ENCODE assay signal across 10 mouse cellular contexts in genomic region chr1:83064851-83065250, GRCm38 (mm10). TPM values are rescaled to one million over a fixed set of nuclear protein-coding genes. Genes with fewer than 3 reads are reported as not detected.
A peak's percentile ranks its signal among the peaks of the same experiment; 100 is the strongest.
DNase-seq lines count a peak whose midpoint lies in the region; ATAC-seq and TF ChIP-seq lines count a peak whose summit lies in the region.
"Had no signal": no experiment of that assay in that cellular context is flagged by ENCODE, and none has a peak within 500 bp of the region (broad histone marks: within the 10 kb centered on the region; RNA-seq: fewer than 3 reads in every experiment).

No protein-coding gene starts in this region.

- H3K79me2 ChIP-seq in liver, adult 2 months (ENCODE audit: control insufficient read depth, insufficient read depth, low read length), result no peaks in the 10 kb centered on the region

- H3K27me3 ChIP-seq in liver, adult 2 months (ENCODE audit: control insufficient read depth, insufficient read depth, low read length), result no peaks in the 10 kb centered on the region

- DNase-seq in cerebellum, postnatal 10 days, result peak; percentile 33 to 56
- DNase-seq in cerebellum, postnatal 4 days (ENCODE audit: low spot score in 2 of 2), result no peak
- DNase-seq in liver, adult 2 months (ENCODE audit: extremely low read depth, low read depth, low spot score), result peak; percentile 16
- no peak for DNase-seq in liver
- peak; percentile 15 for DNase-seq in c-Kit-positive CD71-positive TER-119-negative erythroid progenitor cells, embryonic 14.5 days (ENCODE audit: low read depth)
- DNase-seq in lung, postnatal 14 days, result peak; percentile 31
- no peak for DNase-seq in gastrocnemius, postnatal 36 days

- H3K4me1 ChIP-seq in liver, adult 2 months (ENCODE audit: control insufficient read depth, insufficient read depth, low read length), result no peaks in the 10 kb centered on the region

- no peak overlapping the region for H3K4me3 ChIP-seq in liver, adult 2 months (ENCODE audit: insufficient read depth, low read depth, low read length)
- H3K4me3 ChIP-seq: myocyte had no signal

- no peak overlapping the region for H3K27ac ChIP-seq in liver, adult 2 months (replicated peaks; ENCODE audit: insufficient read depth, low read depth, low read length)

- WGBS in liver, adult 2 months, result 10% methylated on average over 3 of the region's 3 CpGs

- TF ChIP-seq POLR2A in liver, adult 2 months (IDR thresholded peaks at IDR 0.05; ENCODE audit: extremely low read depth, insufficient read depth, low read length), result no peak

- no peak for TF ChIP-seq CTCF in liver, adult 2 months (IDR thresholded peaks at IDR 0.05; ENCODE audit: low read depth, low read length)

- no peak overlapping the region for H3K9ac ChIP-seq in liver, adult 2 months (ENCODE audit: low read depth, low read length)

- ATAC-seq in megakaryocyte-erythroid progenitor cell, adult 5-6 weeks (replicated peaks; ENCODE audit: low FRiP score, low TSS enrichment, poor library complexity, severe bottlenecking), result no peak

- intact Hi-C loops in gastrocnemius, postnatal 36 days (cut with DNase I), result no loop called here

- H3K36me3 ChIP-seq in liver, adult 2 months (ENCODE audit: control insufficient read depth, insufficient read depth, low read length), result no peaks in the 10 kb centered on the region

RNA-seq across cellular contexts. Expression of gene Krtap28-13, which starts 4.1 kb away (rescaled TPM):
- total RNA-seq in liver, adult 2 months (2014; rRNA removed), result not detected in 2 replicates
- not detected in 2 replicates for polyA plus RNA-seq in liver, adult 2 months (2012; rRNA removed)
- total RNA-seq in gastrocnemius, postnatal 36 days (2021), result not detected
- not detected in 2 replicates for total RNA-seq in megakaryocyte-erythroid progenitor cell, adult 5-6 weeks (2014; fragmentation: Nextera tagmentation)
- total RNA-seq in megakaryocyte-erythroid progenitor cell, adult 5-6 weeks (2017), result not detected in 2 replicates
- polyA plus RNA-seq: heart, embryonic 14.5 days; myocyte had no signal

RNA-seq across cellular contexts. Expression of gene A030005K14Rik, which starts 5.7 kb away (rescaled TPM):
- total RNA-seq in liver, adult 2 months (2014; rRNA removed), result not detected in 2 replicates
- not detected in 2 replicates for polyA plus RNA-seq in liver, adult 2 months (2012; rRNA removed)
- not detected for total RNA-seq in gastrocnemius, postnatal 36 days (2021)
- not detected in 2 replicates for total RNA-seq in megakaryocyte-erythroid progenitor cell, adult 5-6 weeks (2014; fragmentation: Nextera tagmentation)
- not detected in 2 replicates for total RNA-seq in megakaryocyte-erythroid progenitor cell, adult 5-6 weeks (2017)
- polyA plus RNA-seq: heart, embryonic 14.5 days; myocyte had no signal

RNA-seq across cellular contexts. Expression of gene Gm47969, which starts 20.1 kb away (rescaled TPM):
- total RNA-seq in liver, adult 2 months (2014; rRNA removed), result not detected in 2 replicates
- polyA plus RNA-seq in liver, adult 2 months (2012; rRNA removed), result not detected in 2 replicates
- total RNA-seq in gastrocnemius, postnatal 36 days (2021), result not detected
- not detected in 2 replicates for total RNA-seq in megakaryocyte-erythroid progenitor cell, adult 5-6 weeks (2014; fragmentation: Nextera tagmentation)
- not detected in 2 replicates for total RNA-seq in megakaryocyte-erythroid progenitor cell, adult 5-6 weeks (2017)
- polyA plus RNA-seq: heart, embryonic 14.5 days; myocyte had no signal

RNA-seq across cellular contexts. Expression of gene Krtap28-10, which starts 22.6 kb away (rescaled TPM):
- not detected in 2 replicates for total RNA-seq in liver, adult 2 months (2014; rRNA removed)
- not detected in 2 replicates for polyA plus RNA-seq in liver, adult 2 months (2012; rRNA removed)
- not detected for total RNA-seq in gastrocnemius, postnatal 36 days (2021)
- total RNA-seq in megakaryocyte-erythroid progenitor cell, adult 5-6 weeks (2014; fragmentation: Nextera tagmentation), result not detected in 2 replicates
- total RNA-seq in megakaryocyte-erythroid progenitor cell, adult 5-6 weeks (2017), result not detected in 2 replicates
- polyA plus RNA-seq: heart, embryonic 14.5 days; myocyte had no signal

RNA-seq across cellular contexts. Expression of gene Slc19a3, which starts 26.6 kb away (rescaled TPM):
- total RNA-seq in liver, adult 2 months (2014; rRNA removed), result not detected in 2 replicates
- polyA plus RNA-seq in liver, adult 2 months (2012; rRNA removed), result 0.11 TPM in 1 of 2 replicates, not detected in the other
- not detected for total RNA-seq in gastrocnemius, postnatal 36 days (2021)
- total RNA-seq in megakaryocyte-erythroid progenitor cell, adult 5-6 weeks (2014; fragmentation: Nextera tagmentation), result not detected in 2 replicates
- total RNA-seq in megakaryocyte-erythroid progenitor cell, adult 5-6 weeks (2017), result not detected in 2 replicates

Comparison
In these comparisons a context has a peak if more than half of its experiments do, and no peak if none do; other contexts are left out.
1. DNase-seq: peak in cerebellum, postnatal 10 days (2 of 2), liver, adult 2 months (single experiment), c-Kit-positive CD71-positive TER-119-negative erythroid progenitor cells, embryonic 14.5 days (single experiment) and lung, postnatal 14 days (single experiment); none in cerebellum, postnatal 4 days (0 of 2), liver (single experiment) and gastrocnemius, postnatal 36 days (0 of 2).